Mouse (Mus musculus) hindbrain, embryonic 11.5 days (tissue): ENCODE data around the gene Hrct1. TPM values are rescaled to one million over a fixed set of nuclear protein-coding genes. Genes with fewer than 3 reads are reported as not detected.

Experiments used
- ATAC-seq: fragments of 200-750 bp; cut with Nextera tagmentation; 2 replicates; pipeline ENCODE4 v1.8.0; 2017; ENCODE audit warnings: mild to moderate bottlenecking, moderate TSS enrichment, moderate library complexity; ENCODE audit not compliant: low FRiP score
- DNase-seq: peaks from one replicate; pipeline ENCODE4 v3.0.0-alpha.2; 2015; ENCODE audit warnings: low spot score
- H3K27ac ChIP-seq: fragments of 300-500 bp; sonication (generic); 2 replicates; pipeline ENCODE4 v1.5.1; 2014; ENCODE audit warnings: mild to moderate bottlenecking, low read depth, low read length
- H3K27me3 ChIP-seq: fragments of 300-500 bp; sonication (generic); 2 replicates; pipeline ENCODE4 v1.6.1; 2014; ENCODE audit warnings: mild to moderate bottlenecking, low read length, moderate library complexity, mixed read lengths; ENCODE audit not compliant: control insufficient read depth, insufficient read depth
- H3K36me3 ChIP-seq: fragments of 300-500 bp; sonication (generic); 2 replicates; pipeline ENCODE4 v1.6.1; 2014; ENCODE audit warnings: mild to moderate bottlenecking, low read length, moderate library complexity, mixed read lengths; ENCODE audit not compliant: control insufficient read depth, insufficient read depth
- H3K4me1 ChIP-seq: fragments of 300-500 bp; sonication (generic); replicated peaks from 2 replicates; pipeline ENCODE4 v1.6.1; 2014; ENCODE audit warnings: low read length, mixed read lengths; ENCODE audit not compliant: control insufficient read depth, insufficient read depth
- H3K4me2 ChIP-seq: fragments of 300-500 bp; sonication (generic); replicated peaks from 2 replicates; pipeline ENCODE4 v1.6.1; 2014; ENCODE audit warnings: mild to moderate bottlenecking, low read depth, low read length
- H3K4me3 ChIP-seq: fragments of 300-500 bp; sonication (generic); 2 replicates; pipeline ENCODE4 v1.5.1; 2014; ENCODE audit warnings: low read depth, low read length
- H3K9ac ChIP-seq: fragments of 300-500 bp; sonication (generic); 2 replicates; pipeline ENCODE4 v1.6.1; 2014; ENCODE audit warnings: low read depth, low read length
- H3K9me3 ChIP-seq: fragments of 300-500 bp; sonication (generic); 2 replicates; pipeline ENCODE4 v1.6.1; 2016; ENCODE audit warnings: low read length; ENCODE audit not compliant: control insufficient read depth
- WGBS: fragments of 180-500 bp; shearing (Covaris S2); extraction: QIAGEN DNeasy Blood & Tissue Kit; methylation state at CpG from one replicate; pipeline ENCODE4 v1.1.7; 2014; 5-methylcytosine and 5-hydroxymethylcytosine counted together
- polyA plus RNA-seq: library from polyadenylated mRNA; unstranded; fragments of >200 nt; fragmentation: Nextera tagmentation; extraction: Ambion mirVana; gene quantifications from 2 replicates; pipeline ENCODE4 v1.2.1, GENCODE M21; 2014

The Hrct1 gene
- polyA plus RNA-seq, 1 experiment from 2014 or later = 0.19 TPM

DNA sequence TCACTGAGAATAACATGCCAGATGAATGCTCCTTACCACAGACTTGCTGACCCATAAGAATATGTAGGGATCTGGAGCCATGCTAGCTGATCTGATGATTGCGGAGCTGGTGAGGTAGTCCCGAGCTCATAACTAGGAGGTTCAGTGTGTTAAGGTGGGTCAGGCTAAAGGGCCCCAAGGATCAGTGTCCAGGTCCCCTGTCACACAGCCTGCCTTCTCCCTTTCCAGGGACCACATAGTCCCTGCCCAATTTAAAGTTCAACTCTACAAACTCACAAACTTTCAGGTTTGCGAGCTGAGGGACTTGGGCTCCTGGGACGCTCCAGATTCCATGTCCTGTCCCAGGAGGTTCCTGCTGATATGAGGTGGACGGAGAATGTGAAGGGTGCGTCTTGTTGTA is 26.3 kb upstream of the Hrct1 start, which contains the start of gene Olfr70:
Olfr70 (minus strand) TSS at position 101 of the 400 bp plus-strand sequence.
- H3K27me3 ChIP-seq = no peaks in the 10 kb centered on the region
- H3K4me2 ChIP-seq = no peak within 1 kb of the TSS
- H3K4me3 ChIP-seq = no peak within 1 kb of the TSS
- H3K27ac ChIP-seq = no peak within 1 kb of the TSS
- 83% methylated on average over 6 of the region's 6 CpGs for WGBS
- DNase-seq = no peak
- H3K36me3 ChIP-seq = no peaks in the 10 kb centered on the region
- H3K9me3 ChIP-seq = no peaks in the 10 kb centered on the region
- ATAC-seq = no peak
- H3K9ac ChIP-seq = no peak within 1 kb of the TSS
- H3K4me1 ChIP-seq = no peaks in the 10 kb centered on the region

DNA sequence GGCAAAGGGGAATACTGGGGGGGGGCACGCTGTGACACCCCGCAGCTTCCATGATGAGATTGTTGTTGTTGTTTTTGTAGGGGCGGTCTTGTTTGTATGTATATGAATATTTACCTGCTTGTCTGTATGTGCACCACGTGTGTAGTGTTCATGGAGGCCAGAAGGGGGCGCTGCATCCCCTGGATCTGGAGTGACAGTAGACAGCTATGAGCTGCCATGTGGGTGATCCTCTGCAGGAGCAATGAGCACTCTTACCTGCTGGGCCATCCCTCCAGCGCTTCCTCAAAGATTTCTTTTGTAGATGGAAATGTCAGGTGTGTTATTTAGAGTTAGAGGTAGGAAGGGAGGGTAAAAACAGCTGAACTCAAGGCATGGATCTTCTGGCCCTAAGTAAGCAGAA is 23.5 kb upstream of the Hrct1 start:
- no peaks in the 10 kb centered on the region for H3K9me3 ChIP-seq
- H3K27ac ChIP-seq = no peak overlapping the region
- H3K9ac ChIP-seq = no peak overlapping the region
- 76% methylated on average over 6 of the region's 6 CpGs for WGBS
- H3K4me1 ChIP-seq = no peaks in the 10 kb centered on the region
- no peaks in the 10 kb centered on the region for H3K27me3 ChIP-seq
- no peak overlapping the region for H3K4me3 ChIP-seq
- no peak overlapping the region for H3K4me2 ChIP-seq
- no peak for ATAC-seq
- H3K36me3 ChIP-seq = no peaks in the 10 kb centered on the region
- no peak for DNase-seq

DNA sequence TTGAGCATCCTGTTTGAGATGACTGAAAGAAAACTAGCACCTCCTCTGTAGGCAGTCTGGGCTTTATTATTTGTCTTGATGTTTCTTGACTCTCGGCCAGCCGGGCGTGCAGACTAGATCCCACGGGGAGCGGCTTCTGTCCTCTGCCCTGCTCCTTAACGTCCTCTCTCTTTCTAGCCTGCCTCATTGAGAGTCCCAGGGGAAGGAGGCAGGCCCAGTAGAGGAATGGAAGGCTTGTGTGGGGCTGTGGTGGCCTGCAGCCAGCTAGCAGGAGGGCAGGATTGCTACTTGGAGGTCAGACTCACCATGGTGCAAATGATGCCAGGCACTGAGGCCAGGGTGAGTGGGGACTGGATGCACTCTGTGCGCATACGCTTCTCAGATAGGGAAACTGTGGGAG is 23.1 kb upstream of the Hrct1 start:
- DNase-seq (no peak), ATAC-seq (no peak)

DNA sequence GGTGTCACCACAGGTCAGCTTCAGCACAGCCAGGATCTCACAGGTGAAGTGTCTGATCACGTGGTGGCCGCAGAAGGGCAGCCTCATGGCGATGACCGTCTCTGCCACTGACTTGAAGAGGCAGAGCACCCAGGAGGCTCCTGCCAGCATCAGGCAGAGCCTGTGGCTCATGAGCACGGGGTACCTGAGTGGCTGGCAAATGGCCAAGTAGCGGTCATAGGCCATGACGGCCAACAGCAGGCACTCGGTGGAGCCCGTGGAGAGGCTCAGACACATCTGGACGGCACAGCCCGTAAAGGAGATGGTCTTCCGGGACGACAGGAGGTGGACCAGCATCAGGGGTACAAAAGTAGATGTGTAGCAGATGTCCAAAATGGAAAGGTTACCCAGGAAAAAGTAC is 21.0 kb upstream of the Hrct1 start:
- no peak overlapping the region for H3K4me2 ChIP-seq
- H3K4me3 ChIP-seq = no peak overlapping the region
- H3K27ac ChIP-seq = no peak overlapping the region
- WGBS = 87% methylated on average over 13 of the region's 13 CpGs
- H3K4me1 ChIP-seq = no peaks in the 10 kb centered on the region
- H3K27me3 ChIP-seq = no peaks in the 10 kb centered on the region
- DNase-seq = no peak
- ATAC-seq = no peak
- no peaks in the 10 kb centered on the region for H3K9me3 ChIP-seq
- no peaks in the 10 kb centered on the region for H3K36me3 ChIP-seq
- H3K9ac ChIP-seq = no peak overlapping the region

More for the DNA sequence above, 23.1 kb upstream of the Hrct1 start:
- Histone ChIP-seq H3K4me2 (no peak overlapping the region), H3K27me3 (no peaks in the 10 kb centered on the region), H3K9ac (no peak overlapping the region), H3K27ac (no peak overlapping the region), H3K4me3 (no peak overlapping the region), H3K9me3 (no peaks in the 10 kb centered on the region), H3K4me1 (no peaks in the 10 kb centered on the region), H3K36me3 (no peaks in the 10 kb centered on the region)
- WGBS = 77% methylated on average over 8 of the region's 8 CpGs

DNA sequence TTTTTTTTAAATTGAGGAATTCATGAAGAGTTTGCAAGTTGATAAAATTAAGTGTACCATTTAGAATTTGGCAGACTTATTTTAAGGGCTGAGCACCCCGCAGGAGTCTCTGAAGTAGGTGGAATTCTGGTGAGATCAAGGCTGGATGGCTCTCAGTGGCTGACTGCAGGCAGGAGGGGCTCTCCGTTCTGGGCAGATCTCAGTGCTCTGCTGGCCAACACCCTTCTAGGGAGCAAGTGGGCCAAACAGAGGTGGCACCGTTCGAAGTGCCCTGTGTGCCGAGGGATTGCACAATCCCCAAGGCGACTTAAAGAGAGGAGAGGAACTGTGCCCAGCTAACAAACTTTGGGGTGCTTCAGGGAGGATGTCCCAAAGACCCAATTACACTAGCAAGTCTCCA is 17.1 kb upstream of the Hrct1 start, which contains the start of gene Olfr71:
Olfr71 (minus strand) TSS at position 387 of the 400 bp plus-strand sequence.
- Histone ChIP-seq H3K4me3 (no peak within 1 kb of the TSS), H3K27ac (no peak within 1 kb of the TSS), H3K27me3 (no peaks in the 10 kb centered on the region), H3K4me1 (no peaks in the 10 kb centered on the region), H3K4me2 (no peak within 1 kb of the TSS), H3K9me3 (no peaks in the 10 kb centered on the region), H3K36me3 (no peaks in the 10 kb centered on the region), H3K9ac (no peak within 1 kb of the TSS)
- 76% methylated on average over 6 of the region's 6 CpGs for WGBS
- DNase-seq (no peak), ATAC-seq (no peak)

DNA sequence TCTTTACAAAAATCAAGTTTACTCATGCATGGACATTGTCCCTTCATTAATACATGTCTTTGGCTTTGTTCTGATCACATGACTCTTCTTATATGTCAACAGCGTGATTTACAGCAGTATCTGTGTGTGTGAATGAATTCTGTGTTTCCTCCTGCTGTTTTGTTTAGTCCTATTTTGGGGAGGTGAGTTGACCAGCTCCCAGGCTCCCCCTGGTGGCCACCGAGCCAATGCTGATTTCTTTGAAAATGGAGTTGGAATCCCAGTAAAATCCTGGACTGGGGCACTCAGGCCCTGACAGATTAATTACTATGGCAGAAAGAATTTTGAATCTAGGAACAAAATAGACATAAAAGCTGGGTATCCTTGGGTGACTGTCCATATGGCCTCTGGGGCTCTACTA is 15.2 kb upstream of the Hrct1 start:
- ATAC-seq (no peak), DNase-seq (peak; percentile 85)
- 3% methylated on average over 2 of the region's 2 CpGs for WGBS
- H3K36me3 ChIP-seq = no peaks in the 10 kb centered on the region
- no peak overlapping the region for H3K4me3 ChIP-seq
- no peaks in the 10 kb centered on the region for H3K9me3 ChIP-seq
- H3K9ac ChIP-seq = no peak overlapping the region
- no peak overlapping the region for H3K4me2 ChIP-seq
- H3K4me1 ChIP-seq = no peaks in the 10 kb centered on the region
- H3K27ac ChIP-seq = no peak overlapping the region
- no peaks in the 10 kb centered on the region for H3K27me3 ChIP-seq

DNA sequence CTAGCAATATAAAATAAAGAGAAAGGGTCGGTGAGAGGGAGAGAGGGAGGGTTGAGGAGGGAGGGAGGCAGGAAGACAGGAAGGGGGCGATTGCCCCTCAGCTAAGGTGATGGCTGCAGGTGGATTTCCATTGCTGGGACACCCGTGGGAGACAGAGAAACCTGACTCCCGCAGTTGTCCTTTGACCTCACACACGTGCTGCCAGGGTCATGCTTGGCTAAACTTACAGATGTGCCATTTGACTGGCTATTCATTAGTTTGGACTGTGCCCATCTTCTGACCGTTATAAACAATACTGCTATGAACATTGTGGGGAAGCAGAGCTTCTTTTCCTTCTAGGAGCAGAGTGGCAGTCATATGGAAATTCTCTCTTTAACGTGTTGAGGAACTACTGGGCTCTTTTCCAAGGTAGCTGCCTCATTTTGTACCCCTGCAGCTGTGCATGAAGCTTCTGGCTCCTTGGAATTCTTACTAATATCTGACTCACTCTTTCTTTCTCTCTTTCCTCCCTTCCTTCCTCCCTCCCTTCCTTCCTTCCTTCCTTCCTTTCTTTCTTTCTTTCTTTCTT is 13.3 kb upstream of the Hrct1 start:
- H3K9me3 ChIP-seq = no peaks in the 10 kb centered on the region
- H3K4me2 ChIP-seq = no peak overlapping the region
- no peak for ATAC-seq
- 53% methylated on average over 7 of the region's 7 CpGs for WGBS
- no peak for DNase-seq
- no peaks in the 10 kb centered on the region for H3K27me3 ChIP-seq
- H3K4me1 ChIP-seq = no peaks in the 10 kb centered on the region
- H3K27ac ChIP-seq = no peak overlapping the region
- no peak overlapping the region for H3K9ac ChIP-seq
- H3K36me3 ChIP-seq = no peaks in the 10 kb centered on the region
- no peak overlapping the region for H3K4me3 ChIP-seq

DNA sequence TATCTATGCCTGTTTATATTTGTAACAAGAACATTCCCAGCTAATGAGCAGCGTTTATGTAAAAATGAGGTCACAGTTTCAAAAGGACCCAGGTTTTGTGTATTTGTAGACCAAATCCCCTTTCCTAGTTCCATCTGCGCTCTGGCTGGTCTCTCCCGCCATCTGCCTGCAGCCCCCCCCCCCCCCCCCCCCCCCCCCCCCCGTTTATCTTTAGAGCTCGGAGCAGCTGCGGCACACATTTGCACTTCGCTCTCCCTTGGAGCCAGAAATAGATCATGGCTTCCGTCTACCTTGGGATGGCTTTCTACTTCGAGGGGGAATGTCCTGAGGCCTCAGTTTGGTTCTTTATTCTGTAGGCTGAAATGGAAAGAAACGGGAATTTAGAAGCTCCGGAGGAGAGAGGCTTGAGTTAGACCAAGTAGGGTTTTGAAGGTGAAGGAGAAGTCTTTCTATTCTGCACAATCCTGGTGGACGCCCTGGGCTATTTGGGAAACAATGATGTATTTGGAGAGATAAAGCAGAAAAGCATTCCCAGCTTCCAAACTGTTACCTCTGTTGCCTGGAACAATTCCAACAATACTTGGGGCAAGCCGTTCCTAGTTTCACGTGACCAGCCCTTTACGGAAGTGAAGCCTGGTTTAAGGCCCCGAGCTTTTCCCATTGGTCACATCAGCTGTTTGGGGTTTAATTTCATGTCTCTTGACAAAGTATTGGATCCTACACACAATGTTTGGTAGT is 6.3 kb upstream of the Hrct1 start:
- WGBS = 76% methylated on average over 15 of the region's 16 CpGs
- no peak overlapping the region for H3K4me2 ChIP-seq
- H3K27me3 ChIP-seq = no peaks in the 10 kb centered on the region
- ATAC-seq (no peak), DNase-seq (peak; percentile 10)
- no peaks in the 10 kb centered on the region for H3K4me1 ChIP-seq
- no peaks in the 10 kb centered on the region for H3K36me3 ChIP-seq
- no peak overlapping the region for H3K4me3 ChIP-seq
- H3K9me3 ChIP-seq = no peaks in the 10 kb centered on the region
- no peak overlapping the region for H3K9ac ChIP-seq
- H3K27ac ChIP-seq = no peak overlapping the region

DNA sequence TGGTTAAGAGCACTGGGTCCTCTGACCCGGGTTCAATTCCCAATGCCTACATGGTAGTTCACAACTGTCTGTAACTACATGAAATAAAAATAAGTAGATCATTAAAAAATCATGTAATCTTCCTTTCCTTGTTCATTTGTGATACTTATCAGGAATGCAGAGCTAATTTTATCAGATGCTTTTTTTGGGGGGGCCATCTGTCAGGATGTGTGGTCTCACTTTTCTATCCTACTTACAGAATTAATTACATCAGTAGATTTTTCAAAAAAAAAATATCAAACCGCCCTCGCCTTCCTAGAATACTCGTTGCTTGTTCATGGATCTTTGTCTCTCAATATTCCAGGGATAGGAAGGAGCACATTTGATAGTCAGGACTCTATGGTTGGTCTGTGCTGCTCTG is 4.8 kb upstream of the Hrct1 start:
- H3K27ac ChIP-seq = no peak overlapping the region
- no peaks in the 10 kb centered on the region for H3K4me1 ChIP-seq
- no peaks in the 10 kb centered on the region for H3K9me3 ChIP-seq
- H3K4me3 ChIP-seq = no peak overlapping the region
- no peak overlapping the region for H3K9ac ChIP-seq
- DNase-seq (no peak), ATAC-seq (no peak)
- WGBS = 95% methylated on average over 4 of the region's 4 CpGs
- H3K36me3 ChIP-seq = no peaks in the 10 kb centered on the region
- no peak overlapping the region for H3K4me2 ChIP-seq
- no peaks in the 10 kb centered on the region for H3K27me3 ChIP-seq
